Mouse (Mus musculus) midbrain, embryonic 14.5 days (tissue): ENCODE measurements at regions not wholly inside any gene's neighbourhood (a gene's known extent, or its start where the extent isn't known, plus 50 kb on each side); places are given as distances from the start of the nearest gene placed in this dataset.
"Not testable (repeated sequence)": the region's sequence is repeated elsewhere in the genome, so short reads cannot be mapped to it uniquely, and the experiment has no call there.

Experiments used
- ATAC-seq: fragments of 200-750 bp; cut with Nextera tagmentation; 2 replicates; pipeline ENCODE4 v1.8.0; 2017; ENCODE audit warnings: moderate number of reproducible peaks, moderate library complexity; ENCODE audit not compliant: low FRiP score, low TSS enrichment
- DNase-seq: peaks from one replicate; pipeline ENCODE4 v3.0.0-alpha.2; 2015
- H3K27ac ChIP-seq: fragments of 300-500 bp; sonication (generic); replicated peaks from 2 replicates; pipeline ENCODE4 v1.5.1; 2014; ENCODE audit warnings: mild to moderate bottlenecking, low read depth, low read length, moderate library complexity
- H3K27me3 ChIP-seq: fragments of 300-500 bp; sonication (generic); 2 replicates; pipeline ENCODE4 v1.6.1; 2014; ENCODE audit warnings: low read length, control low read depth, mixed read lengths; ENCODE audit not compliant: control insufficient read depth, insufficient read depth
- H3K36me3 ChIP-seq: fragments of 300-500 bp; sonication (generic); 2 replicates; pipeline ENCODE4 v1.6.1; 2014; ENCODE audit warnings: low read length, control low read depth; ENCODE audit not compliant: control insufficient read depth, insufficient read depth
- H3K4me1 ChIP-seq: fragments of 300-500 bp; sonication (generic); 2 replicates; pipeline ENCODE4 v1.6.1; 2014; ENCODE audit warnings: mild to moderate bottlenecking, antibody characterized with exemption, low read length, control low read depth; ENCODE audit not compliant: control insufficient read depth, insufficient read depth
- H3K4me2 ChIP-seq: fragments of 300-500 bp; sonication (generic); 2 replicates; pipeline ENCODE4 v1.6.1; 2014; ENCODE audit warnings: mild to moderate bottlenecking, low read length, moderate library complexity
- H3K4me3 ChIP-seq: fragments of 300-500 bp; sonication (generic); replicated peaks from 2 replicates; pipeline ENCODE4 v1.5.1; 2014; ENCODE audit warnings: low read depth, low read length
- H3K9ac ChIP-seq: fragments of 300-500 bp; sonication (generic); replicated peaks from 2 replicates; pipeline ENCODE4 v1.6.1; 2014; ENCODE audit warnings: mild to moderate bottlenecking, low read length, moderate library complexity
- H3K9me3 ChIP-seq: fragments of 300-500 bp; sonication (generic); 2 replicates; pipeline ENCODE4 v1.6.1; 2016; ENCODE audit warnings: low read length, control low read depth, mixed read lengths; ENCODE audit not compliant: control insufficient read depth
- WGBS: fragments of 180-500 bp; shearing (Covaris S2); extraction: QIAGEN DNeasy Blood & Tissue Kit; methylation state at CpG from one replicate; pipeline ENCODE4 v1.1.7; 2014; 5-methylcytosine and 5-hydroxymethylcytosine counted together

- Histone ChIP-seq H3K4me3 (no peak overlapping the region), H3K4me2 (no peak overlapping the region), H3K36me3 (no peaks in the 10 kb centered on the region), H3K27ac (no peak overlapping the region), H3K27me3 (no peaks in the 10 kb centered on the region), H3K4me1 (no peaks in the 10 kb centered on the region), H3K9me3 (no peaks in the 10 kb centered on the region), H3K9ac (no peak overlapping the region)
- ATAC-seq (no peak), DNase-seq (no peak)
- WGBS = 65% methylated on average over 6 of the region's 6 CpGs
Measured at GRCm38 (mm10) chr13:78871976-78872375, 672.4 kb upstream of the Nr2f1 start.

- no peaks in the 10 kb centered on the region for H3K27me3 ChIP-seq
- H3K9me3 ChIP-seq = no peaks in the 10 kb centered on the region
- H3K4me1 ChIP-seq = no peaks in the 10 kb centered on the region
- no peaks in the 10 kb centered on the region for H3K36me3 ChIP-seq
- DNase-seq = no peak
- H3K9ac ChIP-seq = no peak overlapping the region
- WGBS = 82% methylated on average over 2 of the region's 2 CpGs
- no peak overlapping the region for H3K4me2 ChIP-seq
- no peak overlapping the region for H3K27ac ChIP-seq
- no peak for ATAC-seq
- no peak overlapping the region for H3K4me3 ChIP-seq
Measured at GRCm38 (mm10) chr13:78871254-78871653, 671.7 kb upstream of the Nr2f1 start.

GRCm38 (mm10) chr13:78824357-78824756, 624.8 kb upstream of the Nr2f1 start:
- H3K9me3 ChIP-seq, H3K4me3 ChIP-seq, H3K4me1 ChIP-seq, H3K36me3 ChIP-seq, DNase-seq, H3K27me3 ChIP-seq, ATAC-seq, H3K9ac ChIP-seq, H3K4me2 ChIP-seq, H3K27ac ChIP-seq: not testable (repeated sequence)
- WGBS = 92% methylated on average over 4 of the region's 4 CpGs

- no peak overlapping the region for H3K4me3 ChIP-seq
- no peak overlapping the region for H3K4me2 ChIP-seq
- no peak overlapping the region for H3K9ac ChIP-seq
- no peaks in the 10 kb centered on the region for H3K36me3 ChIP-seq
- H3K4me1 ChIP-seq = no peaks in the 10 kb centered on the region
- ATAC-seq (peak; percentile 43; the same call in 1 of the 2 replicates), DNase-seq (peak; percentile 38)
- no peak overlapping the region for H3K27ac ChIP-seq
- no peaks in the 10 kb centered on the region for H3K27me3 ChIP-seq
- H3K9me3 ChIP-seq = no peaks in the 10 kb centered on the region
- WGBS = 48% methylated on average over 2 of the region's 2 CpGs
Measured at GRCm38 (mm10) chr13:78809656-78810055, 610.1 kb upstream of the Nr2f1 start.

- no peak overlapping the region for H3K4me3 ChIP-seq
- no peak overlapping the region for H3K9ac ChIP-seq
- no peak for ATAC-seq
- H3K36me3 ChIP-seq = no peaks in the 10 kb centered on the region
- no peaks in the 10 kb centered on the region for H3K4me1 ChIP-seq
- H3K4me2 ChIP-seq = no peak overlapping the region
- no peaks in the 10 kb centered on the region for H3K9me3 ChIP-seq
- H3K27me3 ChIP-seq = no peaks in the 10 kb centered on the region
- DNase-seq = peak; percentile 17
- no peak overlapping the region for H3K27ac ChIP-seq
Measured at GRCm38 (mm10) chr13:78802838-78803124, 603.2 kb upstream of the Nr2f1 start.

GRCm38 (mm10) chr13:78802011-78802837, 602.7 kb upstream of the Nr2f1 start:
- no peaks in the 10 kb centered on the region for H3K36me3 ChIP-seq
- DNase-seq (peak; percentile 38), ATAC-seq (no peak)
- H3K4me1 ChIP-seq = no peaks in the 10 kb centered on the region
- H3K27me3 ChIP-seq = no peaks in the 10 kb centered on the region
- no peaks in the 10 kb centered on the region for H3K9me3 ChIP-seq
- no peak overlapping the region for H3K4me2 ChIP-seq
- WGBS = 44% methylated on average over 7 of the region's 7 CpGs
- no peak overlapping the region for H3K9ac ChIP-seq
- no peak overlapping the region for H3K27ac ChIP-seq
- H3K4me3 ChIP-seq = no peak overlapping the region

GRCm38 (mm10) chr13:78799641-78800040, 600.1 kb upstream of the Nr2f1 start:
- no peaks in the 10 kb centered on the region for H3K36me3 ChIP-seq
- no peak overlapping the region for H3K9ac ChIP-seq
- no peaks in the 10 kb centered on the region for H3K27me3 ChIP-seq
- H3K4me2 ChIP-seq = no peak overlapping the region
- no peaks in the 10 kb centered on the region for H3K4me1 ChIP-seq
- H3K9me3 ChIP-seq = no peaks in the 10 kb centered on the region
- WGBS = 79% methylated on average over 3 of the region's 3 CpGs
- ATAC-seq = no peak
- DNase-seq = no peak
- H3K4me3 ChIP-seq = no peak overlapping the region
- no peak overlapping the region for H3K27ac ChIP-seq

- no peaks in the 10 kb centered on the region for H3K4me1 ChIP-seq
- H3K9ac ChIP-seq = no peak overlapping the region
- H3K27me3 ChIP-seq = no peaks in the 10 kb centered on the region
- no peaks in the 10 kb centered on the region for H3K36me3 ChIP-seq
- no peak overlapping the region for H3K27ac ChIP-seq
- DNase-seq = no peak
- H3K4me3 ChIP-seq = no peak overlapping the region
- ATAC-seq = no peak
- H3K9me3 ChIP-seq = no peaks in the 10 kb centered on the region
- no peak overlapping the region for H3K4me2 ChIP-seq
Measured at GRCm38 (mm10) chr13:78795228-78795627, 595.7 kb upstream of the Nr2f1 start.

- H3K4me2 ChIP-seq = no peak overlapping the region
- no peak overlapping the region for H3K4me3 ChIP-seq
- DNase-seq = no peak
- no peak overlapping the region for H3K27ac ChIP-seq
- no peaks in the 10 kb centered on the region for H3K4me1 ChIP-seq
- H3K9ac ChIP-seq = no peak overlapping the region
- no peaks in the 10 kb centered on the region for H3K36me3 ChIP-seq
- ATAC-seq = no peak
- no peaks in the 10 kb centered on the region for H3K9me3 ChIP-seq
- 88% methylated on average over 2 of the region's 2 CpGs for WGBS
- no peaks in the 10 kb centered on the region for H3K27me3 ChIP-seq
Measured at GRCm38 (mm10) chr13:78784285-78784684, 584.7 kb upstream of the Nr2f1 start.
